Mouse (Mus musculus) CH12.LX (cell line): ENCODE measurements at regions not wholly inside any gene's neighbourhood (a gene's known extent, or its start where the extent isn't known, plus 50 kb on each side); places are given as distances from the start of the nearest gene placed in this dataset.

Experiments
- DNase-seq: peaks from one replicate; pipeline ENCODE4 v3.0.0-alpha.2; 2013; ENCODE audit errors: extremely low read depth
- H3K27ac ChIP-seq: 2 replicates; pipeline ENCODE4 v1.5.1; 2012; ENCODE audit warnings: low read depth, mild to moderate bottlenecking, control low read depth, moderate library complexity; ENCODE audit not compliant: insufficient read depth
- H3K27me3 ChIP-seq: replicated peaks from 2 replicates; pipeline ENCODE3; 2012; ENCODE audit warnings: inconsistent platforms
- H3K36me3 ChIP-seq, 2 experiments: replicated peaks in 1 of 2; 2 replicates each; pipeline versions ENCODE3 to v1.6.1; 2012; ENCODE audit warnings: inconsistent platforms in 1 of 2, low read length in 1 of 2, mild to moderate bottlenecking in 1 of 2, mixed read lengths in 1 of 2, moderate library complexity in 1 of 2; ENCODE audit not compliant: control insufficient read depth in 1 of 2, insufficient read depth in 1 of 2
- H3K4me1 ChIP-seq, 2 experiments: 2 replicates each; pipeline ENCODE4 v1.6.1; 2012; ENCODE audit warnings: inconsistent platforms in 1 of 2, moderate library complexity in 1 of 2; ENCODE audit not compliant: insufficient read depth in 2 of 2, control insufficient read depth in 1 of 2
- H3K4me2 ChIP-seq: 2 replicates; pipeline ENCODE4 v1.6.1; 2012; ENCODE audit warnings: low read depth, mild to moderate bottlenecking, control low read depth; ENCODE audit not compliant: poor library complexity, insufficient read depth, severe bottlenecking
- H3K4me3 ChIP-seq, 3 experiments: fragments of 150-350 bp in 1 of 3; sonication (generic) in 1 of 3; replicated peaks in 1 of 3; 2 replicates each; pipeline versions ENCODE3 to v1.5.1; 2011 to 2012; ENCODE audit warnings: low read depth in 2 of 3, low read length in 2 of 3, mild to moderate bottlenecking in 2 of 3, moderate library complexity in 2 of 3, control low read depth in 1 of 3, improper control_type of control experiment in 1 of 3, inconsistent platforms in 1 of 3, mixed read lengths in 1 of 3; ENCODE audit not compliant: poor library complexity in 1 of 3
- H3K79me2 ChIP-seq: replicated peaks from 2 replicates; pipeline ENCODE4 v1.6.1; 2012; ENCODE audit warnings: mild to moderate bottlenecking, moderate library complexity; ENCODE audit not compliant: control insufficient read depth, poor library complexity, insufficient read depth, severe bottlenecking; ENCODE audit errors: extremely low read depth
- H3K9ac ChIP-seq: 2 replicates; pipeline ENCODE4 v1.6.1; 2012; ENCODE audit warnings: low read depth, mild to moderate bottlenecking, control low read depth, moderate library complexity; ENCODE audit not compliant: insufficient read depth
- H3K9me3 ChIP-seq: replicated peaks from 2 replicates; pipeline ENCODE3; 2012; ENCODE audit warnings: low read length, inconsistent platforms, mixed read lengths
- CHD2 ChIP-seq: IDR thresholded peaks from 2 replicates; pipeline ENCODE4 v1.6.1; 2011; ENCODE audit warnings: low read length, improper control_type of control experiment
- E2F4 ChIP-seq: IDR thresholded peaks from 2 replicates; pipeline ENCODE4 v1.6.1; 2011; ENCODE audit warnings: low read depth, low read length, improper control_type of control experiment; ENCODE audit not compliant: insufficient replicate concordance
- GABPA ChIP-seq: IDR thresholded peaks from 2 replicates; pipeline ENCODE4 v1.6.1; 2012; ENCODE audit warnings: low read depth, low read length, improper control_type of control experiment, inconsistent platforms; ENCODE audit not compliant: insufficient replicate concordance
- HCFC1 ChIP-seq: IDR thresholded peaks from 2 replicates; pipeline ENCODE4 v1.6.1; 2012; ENCODE audit warnings: low read depth, mild to moderate bottlenecking, inconsistent platforms, low read length, improper control_type of control experiment
- KAT2A ChIP-seq: IDR thresholded peaks from 2 replicates; pipeline ENCODE4 v1.6.1; 2012; ENCODE audit warnings: low read length, improper control_type of control experiment, inconsistent platforms; ENCODE audit not compliant: insufficient replicate concordance
- MAX ChIP-seq: IDR thresholded peaks from 2 replicates; pipeline ENCODE4 v1.6.1; 2011; ENCODE audit warnings: low read length, improper control_type of control experiment
- MAZ ChIP-seq: IDR thresholded peaks from 2 replicates; pipeline ENCODE4 v1.6.1; 2012; ENCODE audit warnings: low read depth, mild to moderate bottlenecking, inconsistent platforms, low read length, improper control_type of control experiment, moderate library complexity
- MXI1 ChIP-seq: IDR thresholded peaks from 2 replicates; pipeline ENCODE4 v1.6.1; 2011; ENCODE audit warnings: mild to moderate bottlenecking, low read depth, low read length, improper control_type of control experiment
- SIN3A ChIP-seq: IDR thresholded peaks from 2 replicates; pipeline ENCODE4 v1.6.1; 2012; ENCODE audit warnings: low read length, improper control_type of control experiment, inconsistent platforms
- SMC3 ChIP-seq: IDR thresholded peaks from 2 replicates; pipeline ENCODE4 v1.6.1; 2011; ENCODE audit warnings: low read depth, low read length, improper control_type of control experiment
- TCF12 ChIP-seq: IDR thresholded peaks from 2 replicates; pipeline ENCODE4 v1.6.1; 2014; ENCODE audit warnings: low read depth, mild to moderate bottlenecking, inconsistent platforms, low read length, improper control_type of control experiment
- USF1 ChIP-seq: IDR thresholded peaks from 2 replicates; pipeline ENCODE4 v1.6.1; 2014; ENCODE audit warnings: low read depth, mild to moderate bottlenecking, inconsistent platforms, low read length, improper control_type of control experiment
- USF2 ChIP-seq: conservative IDR thresholded peaks from 2 replicates; pipeline ENCODE4 v1.6.1; 2011; ENCODE audit warnings: low read depth, low read length, improper control_type of control experiment
- ZKSCAN1 ChIP-seq: IDR thresholded peaks from 2 replicates; pipeline ENCODE4 v1.6.1; 2012; ENCODE audit warnings: low read depth, inconsistent platforms, low read length, improper control_type of control experiment, borderline replicate concordance
- ZNF384 ChIP-seq: IDR thresholded peaks from 2 replicates; pipeline ENCODE4 v1.6.1; 2012; ENCODE audit warnings: low read depth, low read length, improper control_type of control experiment, inconsistent platforms
- dilution Hi-C: fragments of 300-500 bp; cut with MboI; formaldehyde crosslinking; loops from 2 replicates; pipeline ENCODE4 v1.14.3; 2020; ENCODE audit warnings: low sequenced_read_pairs; ENCODE audit not compliant: extremely low pct_unique_long_range_greater_than_20kb, extremely low pct_ligation_motif_present
- in situ Hi-C: fragments of 300-500 bp; cut with MboI; formaldehyde crosslinking; loops from 3 replicates; pipeline ENCODE4 v1.14.3; 2019; ENCODE audit warnings: low sequenced_read_pairs, low pct_ligation_motif_present, low pct_unique_long_range_greater_than_20kb, mixed read lengths

- H3K79me2 ChIP-seq: no peaks in the 10 kb centered on the region
- no peaks in the 10 kb centered on the region; a peak in 1 of 4 replicates for H3K4me1 ChIP-seq
- no peak overlapping the region for H3K9ac ChIP-seq
- no peak overlapping the region for H3K27ac ChIP-seq
- H3K27me3 ChIP-seq: peaks cover 89% of the 10 kb centered on the region
- in situ Hi-C loops (no loop called here), dilution Hi-C loops (no loop called here)
- no peak for TF ChIP-seq MAZ
- TF ChIP-seq USF2: no peak
- no peak for TF ChIP-seq TCF12
- no peak overlapping the region for H3K4me3 ChIP-seq
- H3K9me3 ChIP-seq: no peaks in the 10 kb centered on the region
- H3K4me2 ChIP-seq: no peak overlapping the region
- H3K36me3 ChIP-seq: no peaks in the 10 kb centered on the region
- no peak for DNase-seq
These were observed 146.3 kb upstream of the Camk1g start for GRCm38 (mm10) chr1:193516395-193516794.

GRCm38 (mm10) chr1:193513929-193514710, 144.0 kb upstream of the Camk1g start:
- Histone ChIP-seq H3K27me3 (peaks cover 91% of the 10 kb centered on the region), H3K9me3 (no peaks in the 10 kb centered on the region), H3K4me3 (no peak overlapping the region), H3K9ac (no peak overlapping the region), H3K36me3 (no peaks in the 10 kb centered on the region), H3K4me2 (no peak overlapping the region), H3K79me2 (no peaks in the 10 kb centered on the region), H3K27ac (no peak overlapping the region), H3K4me1 (no peaks in the 10 kb centered on the region; a peak in 1 of 4 replicates)
- dilution Hi-C loops (no loop called here), in situ Hi-C loops (no loop called here)
- no peak for DNase-seq
- TF ChIP-seq GABPA (no peak), HCFC1 (no peak)

GRCm38 (mm10) chr1:193510066-193510793, 140.1 kb upstream of the Camk1g start:
- Histone ChIP-seq H3K27me3 (peaks cover 90% of the 10 kb centered on the region), H3K27ac (no peak overlapping the region), H3K79me2 (no peaks in the 10 kb centered on the region), H3K4me1 (no peaks in the 10 kb centered on the region; a peak in 1 of 4 replicates), H3K9me3 (no peaks in the 10 kb centered on the region), H3K9ac (no peak overlapping the region), H3K4me2 (peak overlapping the region; percentile 27; the same call in 1 of the 2 replicates), H3K4me3 (no peak overlapping the region), H3K36me3 (no peaks in the 10 kb centered on the region)
- dilution Hi-C loops: no loop called here
- DNase-seq: no peak
- no peak for TF ChIP-seq USF1
- TF ChIP-seq CHD2: no peak
- TF ChIP-seq GABPA: no peak
- no peak for TF ChIP-seq HCFC1
- TF ChIP-seq SMC3: no peak
- TF ChIP-seq MAZ: no peak
- no peak for TF ChIP-seq ZNF384
- no peak for TF ChIP-seq ZKSCAN1
- TF ChIP-seq MAX: no peak
- no peak for TF ChIP-seq MXI1
- no peak for TF ChIP-seq SIN3A
- no peak for TF ChIP-seq USF2
- TF ChIP-seq KAT2A: no peak
- no peak for TF ChIP-seq E2F4
- TF ChIP-seq, all 38 proteins: peak for 0
- in situ Hi-C loops: no loop called here
